Mouse (Mus musculus): ENCODE results near the gene Rab3c.

GRCm38 (mm10) chr13:110114870-110115645 lies 165.7 kb downstream of the Rab3c start:
- no peak for TF ChIP-seq CTCF (IDR thresholded peaks at IDR 0.05)
- no peak for TF ChIP-seq POLR2A (IDR thresholded peaks at IDR 0.05; ENCODE audit: insufficient read depth, low read depth, low read length)
- no peak for TF ChIP-seq EP300 (IDR thresholded peaks at IDR 0.05; ENCODE audit: insufficient read depth, low read depth, low read length)

All from heart, adult 2 months (tissue).